In genomic region chr8:54776241-54776640, GRCm38 (mm10) we compare ENCODE assay signal across 18 mouse cellular contexts.
"Had no signal": no experiment of that assay in that cellular context is flagged by ENCODE, and none has a peak within 500 bp of the region (broad histone marks: within the 10 kb centered on the region; RNA-seq: fewer than 3 reads in every experiment).

No protein-coding gene starts in this region.

- H3K27me3 ChIP-seq: midbrain, embryonic 12.5 days; neural tube, embryonic 13.5 days; neural tube, embryonic 15.5 days had no signal

- H3K4me2 ChIP-seq: lung, embryonic 14.5 days; midbrain, embryonic 12.5 days; neural tube, embryonic 13.5 days; neural tube, embryonic 15.5 days had no signal

- H3K36me3 ChIP-seq: midbrain, embryonic 10.5 days; midbrain, embryonic 12.5 days; neural tube, embryonic 13.5 days; neural tube, embryonic 15.5 days had no signal

- H3K9me3 ChIP-seq: midbrain, embryonic 10.5 days; midbrain, embryonic 12.5 days; neural tube, embryonic 13.5 days; neural tube, embryonic 15.5 days had no signal

- H3K9ac ChIP-seq: lung, embryonic 14.5 days; midbrain, embryonic 12.5 days; neural tube, embryonic 13.5 days; neural tube, embryonic 15.5 days had no signal

- DNase-seq: lung, embryonic 14.5 days; lung, postnatal 10 days; lung, postnatal 4 days; midbrain, embryonic 14.5 days; retina, postnatal 1 day; right cerebral cortex, adult 18-20 months; right cerebral cortex, postnatal 25 days; right cerebral cortex, postnatal 4 days; spleen, adult 18-20 months; thymus, adult 18-20 months; thymus, postnatal 14 days; thymus, postnatal 36 days had no signal

- H3K27ac ChIP-seq: midbrain, embryonic 10.5 days; midbrain, embryonic 12.5 days; neural tube, embryonic 13.5 days; neural tube, embryonic 15.5 days had no signal

- H3K4me3 ChIP-seq: midbrain, embryonic 10.5 days; midbrain, embryonic 12.5 days; myocyte; neural tube, embryonic 13.5 days; neural tube, embryonic 15.5 days had no signal

- ATAC-seq: midbrain, embryonic 16.5 days had no signal
